Mouse (Mus musculus): ENCODE measurements around the gene Il1rapl1. TPM values are rescaled to one million over a fixed set of nuclear protein-coding genes. Genes with fewer than 3 reads are reported as not detected.

The Il1rapl1 gene
- polyA plus RNA-seq, 1 experiment from 2014 or later, result not detected

- Histone ChIP-seq H3K36me3 (ENCODE audit: inconsistent target) (no peaks in the 10 kb centered on the region), H3K27ac (no peak overlapping the region), H3K4me3 (ENCODE audit: inconsistent target) (no peak overlapping the region), H3K79me2 (ENCODE audit: inconsistent target) (no peaks in the 10 kb centered on the region)
- WGBS (ENCODE audit: missing documents), result 100% methylated on average over 1 of the region's 1 CpGs
These were observed 1160.8 kb downstream of the Il1rapl1 start for GRCm38 (mm10) chrX:86954614-86955013.

- Histone ChIP-seq H3K4me3 (ENCODE audit: inconsistent target) (no peak overlapping the region), H3K36me3 (ENCODE audit: inconsistent target) (no peaks in the 10 kb centered on the region), H3K27ac (no peak overlapping the region), H3K79me2 (ENCODE audit: inconsistent target) (no peaks in the 10 kb centered on the region)
- WGBS (ENCODE audit: missing documents), result 27% methylated on average over 2 of the region's 2 CpGs
These were observed 1164.5 kb downstream of the Il1rapl1 start for GRCm38 (mm10) chrX:86950940-86951339.

GRCm38 (mm10) chrX:86949112-86949511 lies 1166.3 kb downstream of the Il1rapl1 start:
- no peak overlapping the region for H3K4me3 ChIP-seq (ENCODE audit: inconsistent target)
- no peaks in the 10 kb centered on the region for H3K36me3 ChIP-seq (ENCODE audit: inconsistent target)
- H3K27ac ChIP-seq, result no peak overlapping the region
- H3K79me2 ChIP-seq (ENCODE audit: inconsistent target), result no peaks in the 10 kb centered on the region

- H3K79me2 ChIP-seq (ENCODE audit: inconsistent target), result no peaks in the 10 kb centered on the region
- WGBS (ENCODE audit: missing documents), result 86% methylated on average over 2 of the region's 2 CpGs
- no peak overlapping the region for H3K4me3 ChIP-seq (ENCODE audit: inconsistent target)
- no peaks in the 10 kb centered on the region for H3K36me3 ChIP-seq (ENCODE audit: inconsistent target)
- H3K27ac ChIP-seq, result no peak overlapping the region
These were observed 1260.6 kb downstream of the Il1rapl1 start for GRCm38 (mm10) chrX:86854835-86855234.

- 69% methylated on average over 3 of the region's 3 CpGs for WGBS (ENCODE audit: missing documents)
- Histone ChIP-seq H3K27ac (no peak overlapping the region), H3K79me2 (ENCODE audit: inconsistent target) (no peaks in the 10 kb centered on the region), H3K36me3 (ENCODE audit: inconsistent target) (no peaks in the 10 kb centered on the region), H3K4me3 (ENCODE audit: inconsistent target) (no peak overlapping the region)
These were observed 1307.2 kb downstream of the Il1rapl1 start for GRCm38 (mm10) chrX:86808218-86808617.

- H3K36me3 ChIP-seq (ENCODE audit: inconsistent target), result no peaks in the 10 kb centered on the region
- H3K79me2 ChIP-seq (ENCODE audit: inconsistent target), result no peaks in the 10 kb centered on the region
- no peak overlapping the region for H3K27ac ChIP-seq
- 71% methylated on average over 2 of the region's 2 CpGs for WGBS (ENCODE audit: missing documents)
- H3K4me3 ChIP-seq (ENCODE audit: inconsistent target), result no peak overlapping the region
These were observed 1312.7 kb downstream of the Il1rapl1 start for GRCm38 (mm10) chrX:86802725-86803124.

GRCm38 (mm10) chrX:86728803-86729202 lies 1386.6 kb downstream of the Il1rapl1 start:
- WGBS (ENCODE audit: missing documents), result 61% methylated on average over 3 of the region's 3 CpGs
- Histone ChIP-seq H3K27ac (no peak overlapping the region), H3K4me3 (ENCODE audit: inconsistent target) (no peak overlapping the region), H3K79me2 (ENCODE audit: inconsistent target) (no peaks in the 10 kb centered on the region), H3K36me3 (ENCODE audit: inconsistent target) (no peaks in the 10 kb centered on the region)
